Mouse (Mus musculus) heart, embryonic 15.5 days (tissue): ENCODE results near the gene Rcn3. TPM values are rescaled to one million over a fixed set of nuclear protein-coding genes. Genes with fewer than 3 reads are reported as not detected.

Source experiments
- ATAC-seq: fragments of 200-750 bp; cut with Nextera tagmentation; replicated peaks from 2 replicates; pipeline ENCODE4 v1.8.0; 2017; ENCODE audit warnings: low read depth, moderate TSS enrichment; ENCODE audit not compliant: insufficient number of reproducible peaks, insufficient read depth, low FRiP score
- H3K27ac ChIP-seq: fragments of 300-500 bp; sonication (generic); 2 replicates; pipeline ENCODE4 v1.5.1; 2015; ENCODE audit warnings: mild to moderate bottlenecking, inconsistent platforms
- H3K27me3 ChIP-seq: fragments of 300-500 bp; sonication (generic); 2 replicates; pipeline ENCODE4 v1.6.1; 2015; ENCODE audit warnings: inconsistent platforms
- H3K36me3 ChIP-seq: fragments of 300-500 bp; sonication (generic); 2 replicates; pipeline ENCODE4 v1.6.1; 2015; ENCODE audit warnings: mild to moderate bottlenecking, inconsistent platforms
- H3K4me1 ChIP-seq: fragments of 300-500 bp; sonication (generic); replicated peaks from 2 replicates; pipeline ENCODE4 v1.6.1; 2015; ENCODE audit warnings: inconsistent platforms
- H3K4me2 ChIP-seq: fragments of 300-500 bp; sonication (generic); 2 replicates; pipeline ENCODE4 v1.6.1; 2015; ENCODE audit warnings: inconsistent platforms, mild to moderate bottlenecking, moderate library complexity
- H3K4me3 ChIP-seq: fragments of 300-500 bp; sonication (generic); 2 replicates; pipeline ENCODE4 v1.5.1; 2015; ENCODE audit warnings: mild to moderate bottlenecking, inconsistent platforms
- H3K9ac ChIP-seq: fragments of 300-500 bp; sonication (generic); 2 replicates; pipeline ENCODE4 v1.6.1; 2015; ENCODE audit warnings: mild to moderate bottlenecking, inconsistent platforms
- H3K9me3 ChIP-seq: fragments of 300-500 bp; sonication (generic); replicated peaks from 2 replicates; pipeline ENCODE4 v1.6.1; 2016; ENCODE audit warnings: inconsistent platforms
- WGBS: fragments of 180-500 bp; shearing (Covaris S2); methylation state at CpG from one replicate; pipeline ENCODE4 v1.1.7; 2015; ENCODE audit warnings: mixed read lengths; 5-methylcytosine and 5-hydroxymethylcytosine counted together
- polyA plus RNA-seq: library from polyadenylated mRNA; unstranded; fragments of >200 nt; fragmentation: Nextera tagmentation; extraction: Ambion mirVana; gene quantifications from 2 replicates; pipeline ENCODE4 v1.2.1, GENCODE M21; 2015

The Rcn3 gene
- polyA plus RNA-seq, 1 experiment from 2014 or later = 223 TPM

DNA sequence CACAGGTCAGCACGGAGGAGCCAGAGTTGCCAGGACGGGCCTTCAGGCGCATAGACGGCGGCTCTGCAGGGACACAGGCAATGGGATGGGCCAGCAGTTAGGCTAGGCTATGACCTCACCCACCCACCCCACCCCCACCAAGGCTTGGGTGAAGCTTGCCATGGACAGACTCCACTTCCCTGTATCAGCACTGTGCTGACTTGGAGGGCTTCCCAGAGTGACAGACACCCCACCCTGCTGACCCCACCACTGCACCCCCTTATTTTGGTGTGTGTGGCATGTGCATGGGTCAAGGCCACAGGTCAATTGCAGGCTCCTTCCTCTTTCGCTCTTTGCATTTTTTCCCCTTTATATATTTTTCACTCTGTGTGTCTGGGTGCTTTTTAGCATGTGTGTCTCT is 3.3 kb upstream of the Rcn3 start:
- Histone ChIP-seq H3K9ac (no peak overlapping the region), H3K4me1 (peaks cover 20% of the 10 kb centered on the region), H3K9me3 (no peaks in the 10 kb centered on the region), H3K36me3 (no peaks in the 10 kb centered on the region), H3K4me2 (no peak overlapping the region), H3K4me3 (no peak overlapping the region), H3K27me3 (no peaks in the 10 kb centered on the region), H3K27ac (no peak overlapping the region)
- ATAC-seq = no peak
- WGBS = 62% methylated on average over 6 of the region's 6 CpGs

DNA sequence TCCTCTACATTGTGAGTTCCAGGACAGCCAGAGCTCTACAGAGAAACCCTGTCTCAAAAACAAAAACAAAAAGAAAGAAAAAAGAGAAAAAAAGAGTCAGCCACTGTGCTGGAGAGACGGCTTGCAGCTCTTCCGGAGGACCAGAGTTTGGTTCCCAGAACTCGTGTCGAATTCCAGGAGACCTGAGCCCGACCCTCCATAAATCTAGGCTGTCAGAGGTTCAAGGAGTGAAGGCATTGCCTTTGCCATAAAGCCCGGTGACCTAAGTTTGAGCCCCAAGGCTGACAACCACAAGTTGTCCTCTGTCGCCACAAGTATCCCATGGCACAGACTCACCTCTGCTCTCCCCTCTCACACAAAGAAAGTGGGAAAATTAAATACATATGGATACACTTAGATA is 2.1 kb upstream of the Rcn3 start:
- H3K9ac ChIP-seq = no peak overlapping the region
- H3K4me1 ChIP-seq = peaks cover 23% of the 10 kb centered on the region
- 57% methylated on average over 7 of the region's 7 CpGs for WGBS
- H3K27me3 ChIP-seq = no peaks in the 10 kb centered on the region
- ATAC-seq = no peak
- no peaks in the 10 kb centered on the region for H3K9me3 ChIP-seq
- H3K4me3 ChIP-seq = no peak overlapping the region
- no peak overlapping the region for H3K27ac ChIP-seq
- H3K36me3 ChIP-seq = no peaks in the 10 kb centered on the region
- no peak overlapping the region for H3K4me2 ChIP-seq

DNA sequence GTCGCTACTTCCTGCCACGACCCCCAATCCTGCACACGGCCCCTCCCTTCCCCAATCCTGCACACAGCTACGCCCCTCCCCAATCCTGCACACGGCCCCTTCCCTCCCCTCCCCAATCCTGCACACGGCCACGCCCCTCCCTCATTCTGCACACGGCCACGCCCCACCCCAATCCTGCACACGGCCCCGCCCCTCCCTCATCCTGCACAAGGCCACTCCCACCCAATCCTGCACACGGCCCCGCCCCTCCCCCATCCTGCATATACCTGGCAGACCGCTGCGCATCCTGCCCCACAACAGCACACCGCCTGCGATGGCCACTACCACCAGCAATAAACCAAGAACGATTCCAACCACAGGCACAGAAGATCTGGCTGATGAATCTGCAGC is 1.5 kb upstream of the Rcn3 start:
- no peak overlapping the region for H3K4me3 ChIP-seq
- no peak for ATAC-seq
- H3K27me3 ChIP-seq = no peaks in the 10 kb centered on the region
- H3K4me2 ChIP-seq = no peak overlapping the region
- H3K27ac ChIP-seq = no peak overlapping the region
- no peak overlapping the region for H3K9ac ChIP-seq
- H3K9me3 ChIP-seq = no peaks in the 10 kb centered on the region
- WGBS = 34% methylated on average over 18 of the region's 18 CpGs
- H3K4me1 ChIP-seq = peaks cover 23% of the 10 kb centered on the region
- H3K36me3 ChIP-seq = peaks cover 4% of the 10 kb centered on the region

DNA sequence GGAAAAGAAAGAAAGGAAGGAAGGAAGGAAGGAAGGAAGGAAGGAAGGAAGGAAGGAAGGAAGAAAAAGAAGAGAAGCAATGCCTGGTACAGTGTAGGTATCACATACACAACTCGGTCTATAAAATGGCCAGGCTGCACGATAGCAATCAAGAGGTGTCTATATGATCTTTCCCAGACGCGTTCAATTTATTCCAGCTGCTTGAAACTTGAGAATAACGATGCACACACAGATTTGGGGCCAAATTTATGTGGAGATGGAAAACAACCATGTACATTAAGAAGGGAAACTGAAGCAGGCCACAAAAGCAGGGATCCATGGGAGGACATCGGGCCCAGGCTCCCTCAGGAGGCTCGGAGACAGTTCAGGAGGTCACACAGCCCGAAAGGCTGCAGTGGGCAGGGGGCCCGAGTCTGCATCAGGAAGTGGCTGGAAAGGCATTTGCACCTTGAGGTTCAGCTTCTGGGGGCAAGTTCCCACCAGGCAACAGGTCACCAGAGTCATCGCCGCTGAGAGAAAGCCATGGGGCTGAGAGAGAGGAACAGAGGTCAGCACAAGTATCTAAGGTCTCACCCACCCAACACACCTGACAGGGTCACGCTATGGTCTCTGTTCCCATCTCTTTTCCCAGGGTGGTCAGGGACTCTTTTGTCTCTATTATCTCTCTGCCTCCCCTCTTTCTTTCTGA is 951 bp upstream of the Rcn3 start:
- Histone ChIP-seq H3K27ac (0 out of 2 replicates have a peak overlapping the region, but pooled peaks have one; percentile 1), H3K9ac (no peak overlapping the region)
- 56% methylated on average over 12 of the region's 12 CpGs for WGBS

DNA sequence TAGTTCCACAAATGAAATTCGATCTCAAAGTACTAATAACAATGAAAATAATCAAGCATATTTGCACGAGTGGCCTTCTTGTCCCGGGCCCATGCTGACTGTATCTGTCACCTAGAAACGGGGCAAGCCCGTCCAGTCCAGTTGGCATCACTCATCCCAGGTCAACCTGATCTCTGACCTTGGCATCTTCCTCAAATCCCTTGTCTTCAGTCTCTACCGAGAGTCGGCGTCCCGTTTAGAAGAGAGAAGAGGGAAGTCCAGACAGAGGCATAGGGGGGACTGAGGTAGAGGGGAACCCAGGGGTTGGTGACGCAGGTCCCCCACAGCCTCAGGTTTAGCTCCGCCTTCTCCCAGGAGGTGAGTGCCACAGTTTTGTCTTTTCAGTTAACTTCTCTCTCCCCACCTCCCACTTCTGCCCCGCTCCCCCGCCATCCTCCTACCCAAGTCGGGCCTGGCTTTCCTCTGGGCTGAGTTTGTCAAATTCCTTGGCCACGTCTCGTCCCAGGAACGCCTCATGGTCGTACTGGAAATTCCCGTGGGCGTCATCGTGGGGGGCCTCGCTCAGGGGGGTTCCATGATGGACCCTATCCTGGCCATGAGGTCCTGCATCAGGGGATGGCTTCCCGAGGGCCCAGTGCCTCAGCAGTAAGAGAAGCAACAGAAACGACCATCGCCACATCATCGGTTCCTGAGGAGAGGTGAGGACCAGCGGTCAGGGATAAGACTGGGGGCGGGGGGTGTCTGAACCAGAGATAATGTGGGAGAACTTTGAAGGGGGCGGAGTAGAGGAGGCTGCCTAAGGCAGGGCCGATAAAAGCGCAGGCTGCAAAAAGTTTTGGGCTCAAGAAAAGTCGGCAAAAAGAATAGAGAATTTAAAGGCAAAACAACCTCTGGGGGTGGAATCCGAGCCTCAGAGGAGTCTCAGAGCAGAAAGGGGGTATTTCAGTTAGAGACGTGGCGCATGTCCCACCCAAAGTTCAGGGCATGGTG is 725 bp downstream of the Rcn3 start:
- H3K9ac ChIP-seq = peak overlapping the region; percentile 54
- H3K27ac ChIP-seq = peak overlapping the region; percentile 81
- H3K4me1 ChIP-seq = peaks cover 23% of the 10 kb centered on the region
- H3K27me3 ChIP-seq = no peaks in the 10 kb centered on the region
- WGBS = 10% methylated on average over 35 of the region's 35 CpGs
- H3K36me3 ChIP-seq = peaks cover 26% of the 10 kb centered on the region
- H3K4me3 ChIP-seq = peak overlapping the region; percentile 59
- peak; percentile 58 for ATAC-seq
- H3K4me2 ChIP-seq = peak overlapping the region; percentile 73
- no peaks in the 10 kb centered on the region for H3K9me3 ChIP-seq

More for the DNA sequence above, 951 bp upstream of the Rcn3 start:
- no peaks in the 10 kb centered on the region for H3K27me3 ChIP-seq
- ATAC-seq = no peak
- no peaks in the 10 kb centered on the region for H3K9me3 ChIP-seq
- H3K36me3 ChIP-seq = peaks cover 10% of the 10 kb centered on the region
- peaks cover 23% of the 10 kb centered on the region for H3K4me1 ChIP-seq
- H3K4me3 ChIP-seq = no peak overlapping the region
- no peak overlapping the region for H3K4me2 ChIP-seq

DNA sequence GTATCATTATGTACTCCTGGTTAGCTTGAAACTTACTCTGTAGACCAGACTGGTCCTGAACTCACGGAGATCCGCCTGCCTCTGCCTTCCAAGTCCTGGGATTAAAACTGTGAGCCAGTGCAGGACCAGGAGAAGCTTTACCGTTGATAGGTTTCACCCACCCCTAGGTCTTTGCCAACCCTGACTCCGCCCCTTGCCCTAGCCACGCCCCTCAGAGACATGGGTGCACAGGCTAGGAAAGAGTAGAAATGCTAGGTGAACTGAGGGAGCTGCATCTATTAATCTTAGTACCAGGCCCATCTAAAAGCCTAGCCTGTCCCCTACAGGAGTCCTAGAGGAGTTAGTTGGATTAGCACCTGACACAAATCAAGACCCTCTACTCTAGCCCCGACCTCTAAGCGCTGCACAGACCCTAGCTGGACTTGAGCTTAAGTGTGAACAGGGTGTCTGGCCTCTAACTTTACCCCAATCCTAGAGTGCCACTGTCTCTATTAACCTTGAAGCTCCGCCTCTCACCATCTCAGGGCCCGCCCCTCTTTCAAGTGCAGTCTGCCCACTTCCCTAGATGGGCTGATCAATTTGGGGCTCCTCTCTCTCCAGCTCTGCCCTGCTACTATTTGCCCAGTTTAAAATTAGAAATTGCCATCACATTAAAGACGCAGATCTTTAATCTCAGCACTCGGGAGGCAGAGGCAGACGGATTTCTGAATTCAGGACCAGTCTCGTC is 1.6 kb downstream of the Rcn3 start:
- peaks cover 35% of the 10 kb centered on the region for H3K36me3 ChIP-seq
- H3K9me3 ChIP-seq = no peaks in the 10 kb centered on the region
- peak overlapping the region; percentile 59 for H3K4me3 ChIP-seq
- H3K27me3 ChIP-seq = no peaks in the 10 kb centered on the region
- peaks cover 23% of the 10 kb centered on the region for H3K4me1 ChIP-seq
- H3K9ac ChIP-seq = peak overlapping the region; percentile 54
- ATAC-seq = no peak
- H3K4me2 ChIP-seq = peak overlapping the region; percentile 73
- WGBS = 69% methylated on average over 13 of the region's 13 CpGs
- no peak overlapping the region for H3K27ac ChIP-seq

DNA sequence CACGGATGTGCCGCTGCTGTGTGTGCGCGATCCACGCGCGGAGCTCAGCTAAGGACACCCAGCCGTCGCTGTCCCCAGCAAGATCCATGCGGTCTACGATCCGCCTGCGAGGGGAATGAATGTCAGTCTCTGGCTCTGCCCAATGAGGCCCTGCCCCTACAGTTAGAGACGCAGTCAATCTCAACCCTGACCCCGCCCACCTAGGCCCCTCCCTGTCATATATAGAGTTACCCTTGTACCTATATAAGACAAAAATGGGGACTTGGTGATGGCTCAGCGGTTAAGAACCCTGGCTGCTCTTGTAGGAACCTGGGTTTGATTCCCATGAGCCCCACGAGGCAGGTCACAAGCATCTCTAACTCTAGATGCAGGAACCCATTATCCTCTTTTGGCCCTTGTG is 3.4 kb downstream of the Rcn3 start:
- H3K27ac ChIP-seq = no peak overlapping the region

DNA sequence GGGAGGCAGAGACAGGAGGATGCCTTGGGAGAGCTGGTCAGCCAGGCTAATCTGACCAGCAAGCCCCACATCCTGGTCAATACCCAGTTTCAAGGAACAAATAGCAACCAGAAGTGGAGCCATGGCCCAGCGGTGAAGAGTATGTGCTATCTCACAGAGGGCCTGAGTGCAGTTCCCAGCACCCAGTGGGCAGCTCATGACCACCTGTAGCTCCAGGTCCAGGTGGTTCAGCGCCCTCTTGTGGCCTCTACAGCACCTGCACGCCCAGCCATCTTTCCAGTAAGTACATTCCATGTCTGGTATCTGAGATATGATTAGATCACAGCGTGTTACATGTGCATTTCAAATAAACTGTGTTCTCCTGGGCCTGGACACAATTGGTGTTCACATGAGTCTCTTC is 5.9 kb downstream of the Rcn3 start:
- Histone ChIP-seq H3K27ac (no peak overlapping the region), H3K4me3 (no peak overlapping the region), H3K9ac (no peak overlapping the region), H3K4me2 (no peak overlapping the region), H3K4me1 (peaks cover 10% of the 10 kb centered on the region), H3K27me3 (no peaks in the 10 kb centered on the region), H3K36me3 (peaks cover 48% of the 10 kb centered on the region), H3K9me3 (no peaks in the 10 kb centered on the region)
- 80% methylated on average over 4 of the region's 4 CpGs for WGBS
- no peak for ATAC-seq

More for the DNA sequence above, 3.4 kb downstream of the Rcn3 start:
- peaks cover 23% of the 10 kb centered on the region for H3K4me1 ChIP-seq
- H3K4me2 ChIP-seq = no peak overlapping the region
- no peak for ATAC-seq
- H3K9ac ChIP-seq = no peak overlapping the region
- peaks cover 44% of the 10 kb centered on the region for H3K36me3 ChIP-seq
- 90% methylated on average over 17 of the region's 17 CpGs for WGBS
- H3K27me3 ChIP-seq = no peaks in the 10 kb centered on the region
- no peak overlapping the region for H3K4me3 ChIP-seq
- H3K9me3 ChIP-seq = no peaks in the 10 kb centered on the region

DNA sequence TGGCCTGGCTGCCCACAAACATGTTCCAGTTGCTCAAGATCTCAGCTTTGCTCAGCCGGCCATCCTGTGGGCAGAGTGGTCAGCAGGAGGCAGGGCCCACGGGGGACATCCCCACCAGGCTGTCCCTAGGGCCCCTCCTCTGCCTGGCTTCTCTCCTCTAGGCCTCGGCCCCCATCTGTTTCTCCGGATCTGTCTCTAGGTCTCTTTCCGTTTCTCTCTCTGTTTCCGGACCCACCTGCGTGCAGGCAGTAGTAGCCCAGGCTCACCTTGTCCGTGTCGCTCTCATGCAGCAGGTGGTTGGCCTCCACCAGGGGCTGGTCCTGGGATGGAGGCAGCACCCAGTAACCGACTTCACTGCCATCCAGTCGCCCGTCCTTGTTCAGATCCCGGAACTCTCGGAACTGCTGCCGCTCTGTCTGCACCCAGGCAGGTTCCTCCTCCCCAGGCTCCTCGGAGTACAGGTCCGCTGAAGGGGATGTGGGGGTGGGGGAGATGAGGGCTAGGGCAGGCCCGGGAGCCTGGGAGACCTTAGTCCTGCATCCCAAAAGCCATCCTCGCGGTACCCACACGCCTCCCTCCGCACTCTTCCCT is 8.6 kb downstream of the Rcn3 start:
- no peak overlapping the region for H3K9ac ChIP-seq
- 0 out of 2 replicates have a peak overlapping the region, but pooled peaks have one; percentile 5 for H3K4me3 ChIP-seq
- no peaks in the 10 kb centered on the region for H3K9me3 ChIP-seq
- no peak overlapping the region; the same call in 1 of the 2 replicates for H3K4me2 ChIP-seq
- H3K27ac ChIP-seq = no peak overlapping the region
- 74% methylated on average over 22 of the region's 22 CpGs for WGBS
- H3K27me3 ChIP-seq = no peaks in the 10 kb centered on the region
- ATAC-seq = no peak
- peaks cover 43% of the 10 kb centered on the region for H3K36me3 ChIP-seq
- peaks cover 5% of the 10 kb centered on the region; the same call in 1 of the 2 replicates for H3K4me1 ChIP-seq

DNA sequence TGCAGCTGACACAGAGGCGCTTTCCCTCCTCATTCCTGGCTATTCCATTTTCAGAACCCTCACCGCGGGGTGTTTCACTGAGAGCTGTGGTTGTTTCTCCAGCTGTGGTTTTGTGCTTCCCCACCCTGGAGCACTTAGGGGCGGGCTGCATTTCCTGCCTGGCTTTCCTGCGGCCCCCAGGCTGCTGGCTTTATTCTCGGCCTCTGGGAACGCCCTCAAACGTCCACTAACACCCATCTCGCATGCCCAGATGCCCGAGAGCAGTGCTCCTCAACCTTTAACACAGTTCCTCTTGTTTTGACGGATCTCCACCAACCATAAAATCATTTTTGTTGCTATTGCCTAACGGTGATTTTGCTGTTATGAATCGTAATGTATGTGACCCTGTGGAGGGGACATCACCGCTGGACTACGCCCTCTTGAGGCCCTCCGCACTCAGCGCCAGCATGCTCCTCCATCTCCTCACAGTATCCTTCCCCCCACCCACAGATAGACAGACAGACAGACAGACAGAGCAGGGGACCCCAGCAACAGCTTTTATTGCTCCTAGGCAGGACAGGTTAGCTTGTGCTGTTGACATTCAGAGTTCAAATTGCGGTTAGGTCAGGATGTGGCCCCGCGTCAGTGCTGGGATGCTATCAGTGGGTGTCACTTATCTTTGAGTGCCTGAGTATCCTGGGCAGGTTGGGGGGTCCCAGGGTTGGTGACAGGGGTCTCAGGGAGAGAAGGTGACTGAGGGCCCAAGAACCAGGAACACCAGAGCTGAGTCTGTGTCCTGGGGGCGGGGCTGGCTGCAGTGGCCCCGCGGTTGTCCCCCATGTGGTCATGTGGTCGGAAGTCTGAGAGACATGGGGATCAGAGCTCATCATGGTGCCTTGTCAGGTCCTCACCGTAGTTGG is 9.4 kb downstream of the Rcn3 start:
- Histone ChIP-seq H3K27ac (peak overlapping the region; percentile 63), H3K4me1 (peaks cover 5% of the 10 kb centered on the region; the same call in 1 of the 2 replicates), H3K9ac (no peak overlapping the region), H3K4me2 (peak overlapping the region; percentile 18; the same call in 1 of the 2 replicates), H3K4me3 (0 out of 2 replicates have a peak overlapping the region, but pooled peaks have one; percentile 5), H3K36me3 (peaks cover 39% of the 10 kb centered on the region), H3K27me3 (no peaks in the 10 kb centered on the region), H3K9me3 (no peaks in the 10 kb centered on the region)
- 58% methylated on average over 25 of the region's 25 CpGs for WGBS
- ATAC-seq = no peak; the same call in 1 of the 2 replicates
